Mouse (Mus musculus): ENCODE data around the gene Klhl40. TPM values are rescaled to one million over a fixed set of nuclear protein-coding genes. Genes with fewer than 3 reads are reported as not detected.

The Klhl40 gene
- polyA plus RNA-seq (2015; fragmentation: Nextera tagmentation; extraction: Ambion mirVana): 0.53 and 1.5 TPM in 2 replicates

GRCm38 (mm10) chr9:121777484-121778065, at the start of gene Klhl40:
Klhl40 (plus strand) TSS chr9:121777607.
- ATAC-seq (ENCODE audit: low read depth): no peak

DNA sequence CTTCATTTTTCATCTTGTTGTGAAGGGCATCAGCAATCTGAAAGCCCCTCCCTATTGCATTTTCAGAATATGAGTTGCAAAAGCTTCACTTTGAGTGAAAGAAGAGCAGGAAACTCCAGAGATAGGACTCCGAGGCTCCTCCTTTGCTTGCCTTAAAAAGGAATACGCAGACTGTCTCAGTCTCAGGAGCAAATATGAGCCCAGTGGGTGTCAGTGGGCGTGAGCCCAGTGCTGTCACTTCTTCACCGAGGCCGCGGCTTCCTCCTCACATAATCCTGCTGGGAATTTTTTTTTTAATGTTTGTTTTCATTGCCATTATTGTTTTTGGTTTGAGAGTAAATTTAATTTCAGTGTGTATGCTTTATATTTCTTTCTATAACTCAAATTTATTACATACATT, 36.9 kb upstream of the Klhl40 start:
- Histone ChIP-seq H3K4me1 (ENCODE audit: control insufficient read depth, low read depth, low read length) (no peaks in the 10 kb centered on the region), H3K36me3 (ENCODE audit: control insufficient read depth, insufficient read depth) (peaks cover 33% of the 10 kb centered on the region)

More at GRCm38 (mm10) chr9:121777484-121778065, at the start of gene Klhl40:
- Histone ChIP-seq H3K4me3 (ENCODE audit: low read depth, low read length) (no peak within 1 kb of the TSS), H3K27ac (ENCODE audit: low read length) (no peak within 1 kb of the TSS), H3K9me3 (replicated peaks; ENCODE audit: control insufficient read depth, low read length) (no peaks in the 10 kb centered on the region), H3K27me3 (ENCODE audit: control insufficient read depth, insufficient read depth, low read depth, low read length) (peaks cover 27% of the 10 kb centered on the region), H3K4me2 (ENCODE audit: low read depth, low read length) (no peak within 1 kb of the TSS), H3K4me1 (ENCODE audit: control insufficient read depth, low read depth, low read length) (no peaks in the 10 kb centered on the region), H3K9ac (ENCODE audit: low read depth, low read length) (no peak within 1 kb of the TSS), H3K36me3 (ENCODE audit: control insufficient read depth, insufficient read depth) (no peaks in the 10 kb centered on the region)
- 14% methylated on average over 30 of the region's 30 CpGs for WGBS (ENCODE audit: insufficient replicate concordance)

DNA sequence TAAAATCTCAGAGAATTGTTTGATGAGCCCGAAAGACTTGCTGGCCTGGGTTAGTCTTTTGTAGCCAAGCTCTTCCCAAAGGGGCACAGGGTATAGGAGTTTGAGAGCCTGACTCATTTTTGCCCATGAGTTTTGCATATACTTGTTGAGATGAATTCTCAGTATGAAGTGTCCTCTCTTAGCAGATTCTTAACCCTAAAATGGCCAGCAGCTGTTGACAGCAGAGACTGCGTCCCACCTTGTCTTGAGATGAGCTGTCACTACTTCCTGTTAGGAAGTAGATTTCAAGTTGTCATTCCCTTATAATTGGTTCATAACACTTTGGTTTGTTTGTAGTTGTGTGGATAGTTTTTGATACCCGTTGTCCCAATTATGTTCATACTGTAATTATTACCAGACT, 36.2 kb upstream of the Klhl40 start:
- peaks cover 35% of the 10 kb centered on the region for H3K36me3 ChIP-seq (ENCODE audit: control insufficient read depth, insufficient read depth)
- WGBS (ENCODE audit: insufficient replicate concordance): 83% methylated on average over 3 of the region's 3 CpGs
- no peaks in the 10 kb centered on the region for H3K9me3 ChIP-seq (replicated peaks; ENCODE audit: control insufficient read depth, low read length)
- H3K9ac ChIP-seq (ENCODE audit: low read depth, low read length): no peak overlapping the region
- H3K4me2 ChIP-seq (ENCODE audit: low read depth, low read length): no peak overlapping the region
- H3K27ac ChIP-seq (ENCODE audit: low read length): no peak overlapping the region
- ATAC-seq (ENCODE audit: low read depth): no peak
- no peaks in the 10 kb centered on the region for H3K4me1 ChIP-seq (ENCODE audit: control insufficient read depth, low read depth, low read length)
- no peak overlapping the region for H3K4me3 ChIP-seq (ENCODE audit: low read depth, low read length)
- no peaks in the 10 kb centered on the region for H3K27me3 ChIP-seq (ENCODE audit: control insufficient read depth, insufficient read depth, low read depth, low read length)

More for the DNA sequence above, 36.9 kb upstream of the Klhl40 start:
- no peak overlapping the region for H3K27ac ChIP-seq (ENCODE audit: low read length)
- no peak for ATAC-seq (ENCODE audit: low read depth)
- H3K9ac ChIP-seq (ENCODE audit: low read depth, low read length): no peak overlapping the region
- H3K4me3 ChIP-seq (ENCODE audit: low read depth, low read length): no peak overlapping the region
- WGBS (ENCODE audit: insufficient replicate concordance): 86% methylated on average over 6 of the region's 6 CpGs
- H3K9me3 ChIP-seq (replicated peaks; ENCODE audit: control insufficient read depth, low read length): no peaks in the 10 kb centered on the region
- no peak overlapping the region for H3K4me2 ChIP-seq (ENCODE audit: low read depth, low read length)
- H3K27me3 ChIP-seq (ENCODE audit: control insufficient read depth, insufficient read depth, low read depth, low read length): no peaks in the 10 kb centered on the region

DNA sequence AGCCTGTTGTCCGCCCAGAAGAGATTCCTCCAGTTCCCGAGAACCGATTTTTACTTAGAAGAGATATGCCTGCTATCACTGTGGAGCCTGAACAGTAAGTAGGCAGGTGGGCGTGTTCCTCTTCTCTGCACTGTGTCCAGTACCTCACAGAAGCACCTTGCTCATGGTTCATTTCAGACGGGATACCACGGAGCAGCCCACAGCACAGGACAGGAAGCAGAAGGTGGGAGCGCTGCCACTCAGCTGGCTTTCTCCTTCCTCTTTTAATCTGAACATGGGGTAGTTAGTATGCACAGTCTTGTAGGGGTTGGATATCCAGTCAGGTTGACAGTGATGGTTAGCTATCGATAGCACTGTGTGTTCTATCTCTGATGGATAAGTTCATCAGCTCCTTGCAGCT, 33.4 kb upstream of the Klhl40 start:
- 0 out of 2 replicates have a peak, but pooled peaks have one; percentile 24 for ATAC-seq (ENCODE audit: low read depth)
- peaks cover 60% of the 10 kb centered on the region for H3K36me3 ChIP-seq (ENCODE audit: control insufficient read depth, insufficient read depth)
- H3K4me2 ChIP-seq (ENCODE audit: low read depth, low read length): no peak overlapping the region
- H3K27ac ChIP-seq (ENCODE audit: low read length): no peak overlapping the region
- H3K4me1 ChIP-seq (ENCODE audit: control insufficient read depth, low read depth, low read length): no peaks in the 10 kb centered on the region
- WGBS (ENCODE audit: insufficient replicate concordance): 65% methylated on average over 8 of the region's 8 CpGs
- H3K9ac ChIP-seq (ENCODE audit: low read depth, low read length): no peak overlapping the region
- no peaks in the 10 kb centered on the region for H3K9me3 ChIP-seq (replicated peaks; ENCODE audit: control insufficient read depth, low read length)
- H3K4me3 ChIP-seq (ENCODE audit: low read depth, low read length): no peak overlapping the region
- no peaks in the 10 kb centered on the region for H3K27me3 ChIP-seq (ENCODE audit: control insufficient read depth, insufficient read depth, low read depth, low read length)

DNA sequence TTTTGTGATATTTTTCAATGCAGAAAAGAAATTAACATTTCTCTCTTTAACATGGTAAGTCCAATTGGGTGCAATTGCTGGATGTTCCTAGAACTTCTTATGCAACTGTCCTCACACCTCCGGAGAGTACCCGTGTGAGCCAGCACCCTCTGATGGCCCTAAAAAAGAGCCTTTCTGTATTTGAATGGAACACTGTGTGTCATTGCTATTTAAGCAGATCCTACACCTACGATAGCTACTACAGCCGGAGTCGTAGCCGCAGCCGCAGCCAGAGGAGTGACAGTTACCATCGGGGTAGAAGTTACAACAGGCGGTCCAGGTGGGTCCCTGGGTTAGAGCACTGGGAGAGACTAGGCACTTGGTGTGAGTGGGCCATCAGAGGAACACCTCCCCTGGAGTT, 24.6 kb upstream of the Klhl40 start:
- Histone ChIP-seq H3K9ac (ENCODE audit: low read depth, low read length) (no peak overlapping the region), H3K4me1 (ENCODE audit: control insufficient read depth, low read depth, low read length) (no peaks in the 10 kb centered on the region), H3K4me2 (ENCODE audit: low read depth, low read length) (no peak overlapping the region), H3K27me3 (ENCODE audit: control insufficient read depth, insufficient read depth, low read depth, low read length) (no peaks in the 10 kb centered on the region), H3K9me3 (replicated peaks; ENCODE audit: control insufficient read depth, low read length) (no peaks in the 10 kb centered on the region), H3K4me3 (ENCODE audit: low read depth, low read length) (no peak overlapping the region), H3K36me3 (ENCODE audit: control insufficient read depth, insufficient read depth) (peaks cover 59% of the 10 kb centered on the region), H3K27ac (ENCODE audit: low read length) (no peak overlapping the region)
- 91% methylated on average over 9 of the region's 9 CpGs for WGBS (ENCODE audit: insufficient replicate concordance)
- ATAC-seq (ENCODE audit: low read depth): no peak

DNA sequence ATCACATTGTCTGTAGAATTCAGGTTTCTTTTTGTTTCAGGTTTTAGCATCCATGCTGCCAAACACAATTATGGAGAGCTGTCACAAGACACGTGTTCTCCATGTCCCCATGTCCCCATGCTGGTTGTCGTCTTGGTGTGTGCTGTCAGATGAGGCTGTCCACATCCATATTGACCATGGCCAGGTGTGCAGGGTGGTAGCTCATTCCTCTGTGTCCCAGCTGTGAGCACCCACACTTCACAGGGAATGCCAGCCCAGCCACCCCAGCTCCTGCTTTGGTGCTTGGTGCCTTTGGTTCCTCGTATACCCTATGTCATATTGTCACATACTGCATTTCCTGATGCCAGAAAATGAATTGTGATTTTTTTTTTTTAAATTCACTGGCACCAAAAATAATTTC, 22.8 kb upstream of the Klhl40 start:
- H3K4me1 ChIP-seq (ENCODE audit: control insufficient read depth, low read depth, low read length): peaks cover 7% of the 10 kb centered on the region
- no peak overlapping the region for H3K4me2 ChIP-seq (ENCODE audit: low read depth, low read length)
- H3K27me3 ChIP-seq (ENCODE audit: control insufficient read depth, insufficient read depth, low read depth, low read length): peaks cover 16% of the 10 kb centered on the region
- H3K27ac ChIP-seq (ENCODE audit: low read length): no peak overlapping the region
- no peak for ATAC-seq (ENCODE audit: low read depth)
- 81% methylated on average over 3 of the region's 3 CpGs for WGBS (ENCODE audit: insufficient replicate concordance)
- no peaks in the 10 kb centered on the region for H3K9me3 ChIP-seq (replicated peaks; ENCODE audit: control insufficient read depth, low read length)
- peaks cover 44% of the 10 kb centered on the region for H3K36me3 ChIP-seq (ENCODE audit: control insufficient read depth, insufficient read depth)
- no peak overlapping the region for H3K4me3 ChIP-seq (ENCODE audit: low read depth, low read length)
- H3K9ac ChIP-seq (ENCODE audit: low read depth, low read length): no peak overlapping the region

DNA sequence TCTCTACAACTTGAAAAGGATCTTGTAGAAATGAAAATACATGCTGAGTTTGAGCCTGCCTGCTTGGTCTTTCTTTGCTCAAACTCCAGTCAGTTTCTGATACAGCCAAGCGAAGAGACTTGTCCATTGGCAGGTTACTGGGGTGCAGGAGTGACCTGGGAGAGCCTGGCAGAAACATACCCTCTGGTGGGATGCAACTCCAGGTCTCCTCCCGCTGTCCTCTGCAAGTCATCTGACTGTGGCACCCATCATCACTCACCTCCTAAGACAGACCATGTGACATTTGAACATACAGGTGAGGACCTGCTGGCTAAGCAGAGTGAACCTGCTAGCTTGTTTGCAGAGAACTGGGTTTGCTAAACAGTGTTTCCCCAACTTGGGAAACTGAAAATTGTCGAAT, 20.6 kb upstream of the Klhl40 start:
- 72% methylated on average over 3 of the region's 3 CpGs for WGBS (ENCODE audit: insufficient replicate concordance)
- peaks cover 7% of the 10 kb centered on the region for H3K4me1 ChIP-seq (ENCODE audit: control insufficient read depth, low read depth, low read length)

DNA sequence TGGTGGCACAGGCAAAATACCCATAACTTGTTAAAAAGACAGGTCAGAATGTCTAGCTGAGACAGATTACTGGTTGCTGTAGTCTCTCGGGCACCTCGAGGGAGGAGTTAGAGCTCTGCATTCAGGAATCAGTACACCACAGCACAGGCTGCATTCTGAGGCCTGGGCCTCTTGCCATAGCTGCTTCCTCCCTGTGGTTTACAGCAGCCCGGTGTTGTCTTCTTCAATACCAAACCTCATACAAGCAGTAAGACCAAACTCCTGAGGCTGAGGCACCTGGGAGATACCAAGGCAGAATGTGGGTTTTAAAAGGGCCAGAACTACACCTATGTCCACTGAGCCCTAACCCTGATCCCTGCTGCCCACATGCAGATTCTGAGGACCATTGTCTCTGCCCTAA, 20.0 kb upstream of the Klhl40 start:
- no peak for ATAC-seq (ENCODE audit: low read depth)
- 5% methylated on average over 3 of the region's 3 CpGs for WGBS (ENCODE audit: insufficient replicate concordance)
- H3K4me2 ChIP-seq (ENCODE audit: low read depth, low read length): no peak overlapping the region
- no peak overlapping the region for H3K27ac ChIP-seq (ENCODE audit: low read length)
- H3K4me1 ChIP-seq (ENCODE audit: control insufficient read depth, low read depth, low read length): peaks cover 7% of the 10 kb centered on the region
- peaks cover 35% of the 10 kb centered on the region for H3K27me3 ChIP-seq (ENCODE audit: control insufficient read depth, insufficient read depth, low read depth, low read length)
- peaks cover 25% of the 10 kb centered on the region for H3K36me3 ChIP-seq (ENCODE audit: control insufficient read depth, insufficient read depth)
- no peak overlapping the region for H3K4me3 ChIP-seq (ENCODE audit: low read depth, low read length)
- H3K9ac ChIP-seq (ENCODE audit: low read depth, low read length): no peak overlapping the region
- no peaks in the 10 kb centered on the region for H3K9me3 ChIP-seq (replicated peaks; ENCODE audit: control insufficient read depth, low read length)

More for the DNA sequence above, 20.6 kb upstream of the Klhl40 start:
- Histone ChIP-seq H3K9ac (ENCODE audit: low read depth, low read length) (no peak overlapping the region), H3K27ac (ENCODE audit: low read length) (no peak overlapping the region), H3K4me2 (ENCODE audit: low read depth, low read length) (no peak overlapping the region), H3K9me3 (replicated peaks; ENCODE audit: control insufficient read depth, low read length) (no peaks in the 10 kb centered on the region), H3K27me3 (ENCODE audit: control insufficient read depth, insufficient read depth, low read depth, low read length) (peaks cover 35% of the 10 kb centered on the region), H3K36me3 (ENCODE audit: control insufficient read depth, insufficient read depth) (peaks cover 31% of the 10 kb centered on the region), H3K4me3 (ENCODE audit: low read depth, low read length) (no peak overlapping the region)
- no peak for ATAC-seq (ENCODE audit: low read depth)

GRCm38 (mm10) chr9:121757835-121758814, 19.3 kb upstream of the Klhl40 start:
- Histone ChIP-seq H3K4me3 (ENCODE audit: low read depth, low read length) (no peak overlapping the region), H3K27ac (ENCODE audit: low read length) (no peak overlapping the region), H3K27me3 (ENCODE audit: control insufficient read depth, insufficient read depth, low read depth, low read length) (peaks cover 35% of the 10 kb centered on the region), H3K9ac (ENCODE audit: low read depth, low read length) (no peak overlapping the region), H3K4me1 (ENCODE audit: control insufficient read depth, low read depth, low read length) (peaks cover 7% of the 10 kb centered on the region), H3K36me3 (ENCODE audit: control insufficient read depth, insufficient read depth) (peaks cover 19% of the 10 kb centered on the region), H3K4me2 (ENCODE audit: low read depth, low read length) (peak overlapping the region; percentile 68; the same call in 1 of the 2 replicates), H3K9me3 (replicated peaks; ENCODE audit: control insufficient read depth, low read length) (no peaks in the 10 kb centered on the region)
- no peak for ATAC-seq (ENCODE audit: low read depth)
- 49% methylated on average over 10 of the region's 10 CpGs for whole genome bisulfite sequencing (ENCODE audit: insufficient replicate concordance)

Measured in liver, embryonic 16.5 days (tissue).